Mouse (Mus musculus): Measurements from ENCODE around the gene Mss51.

DNA sequence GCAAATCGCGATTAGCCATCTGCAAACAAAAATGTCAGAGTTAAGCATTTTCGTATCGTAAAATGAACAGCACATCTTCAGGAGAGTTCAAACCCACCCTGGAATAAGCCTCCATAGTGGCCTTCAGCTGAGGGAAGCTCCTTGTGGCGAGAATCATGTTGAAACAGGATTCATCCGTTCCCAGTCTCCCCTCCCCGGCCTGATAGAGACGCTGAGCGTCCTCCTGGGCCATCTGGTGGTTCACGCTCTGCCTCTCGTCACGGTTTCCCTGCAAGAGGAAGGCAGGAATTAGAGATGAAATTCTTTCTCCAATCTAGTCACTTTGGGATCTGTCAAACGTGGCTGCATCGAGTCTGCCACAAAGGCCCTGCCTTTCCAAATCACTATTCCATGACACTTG, 36.5 kb downstream of the Mss51 start:
- TF ChIP-seq CTCF (IDR thresholded peaks at IDR 0.05; ENCODE audit: low read depth) (no peak), EP300 (optimal IDR thresholded peaks at IDR 0.05) (no peak)
